Mouse (Mus musculus) intestine, postnatal 0 days (tissue): ENCODE data around the gene Ptk7. TPM values are rescaled to one million over a fixed set of nuclear protein-coding genes. Genes with fewer than 3 reads are reported as not detected.

ENCODE experiments used
- ATAC-seq: fragments of 200-750 bp; cut with Nextera tagmentation; 2 replicates; pipeline ENCODE4 v1.8.0; 2017; ENCODE audit warnings: mild to moderate bottlenecking, moderate TSS enrichment, moderate library complexity
- H3K27ac ChIP-seq: fragments of 300-500 bp; sonication (generic); 2 replicates; pipeline ENCODE4 v1.5.1; 2014; ENCODE audit warnings: mild to moderate bottlenecking, low read depth, low read length, moderate library complexity
- H3K27me3 ChIP-seq: fragments of 300-500 bp; sonication (generic); replicated peaks from 2 replicates; pipeline ENCODE4 v1.6.1; 2014; ENCODE audit warnings: low read length, mixed read lengths; ENCODE audit not compliant: control insufficient read depth, insufficient read depth
- H3K36me3 ChIP-seq: fragments of 300-500 bp; sonication (generic); 2 replicates; pipeline ENCODE4 v1.6.1; 2014; ENCODE audit warnings: mild to moderate bottlenecking, moderate library complexity; ENCODE audit not compliant: control insufficient read depth, insufficient read depth
- H3K4me1 ChIP-seq: fragments of 300-500 bp; sonication (generic); replicated peaks from 2 replicates; pipeline ENCODE4 v1.6.1; 2014; ENCODE audit warnings: antibody characterized with exemption, low read length, mixed read lengths; ENCODE audit not compliant: control insufficient read depth, insufficient read depth
- H3K4me2 ChIP-seq: fragments of 300-500 bp; sonication (generic); replicated peaks from 2 replicates; pipeline ENCODE4 v1.6.1; 2014; ENCODE audit warnings: low read depth, mild to moderate bottlenecking, moderate library complexity
- H3K4me3 ChIP-seq: fragments of 300-500 bp; sonication (generic); 2 replicates; pipeline ENCODE4 v1.5.1; 2014; ENCODE audit warnings: low read depth, low read length
- H3K9ac ChIP-seq: fragments of 300-500 bp; sonication (generic); 2 replicates; pipeline ENCODE4 v1.6.1; 2014; ENCODE audit warnings: mild to moderate bottlenecking, low read depth, low read length
- H3K9me3 ChIP-seq: fragments of 300-500 bp; sonication (generic); 2 replicates; pipeline ENCODE4 v1.6.1; 2016; ENCODE audit warnings: mixed run types; ENCODE audit not compliant: control insufficient read depth
- CTCF ChIP-seq: sonication (generic); IDR thresholded peaks from 2 replicates; pipeline ENCODE4 v1.5.1; 2016; ENCODE audit warnings: low read depth, mild to moderate bottlenecking, control low read depth, antibody characterized with exemption, moderate library complexity
- WGBS: fragments of 180-500 bp; shearing (Covaris S2); extraction: QIAGEN DNeasy Blood & Tissue Kit; methylation state at CpG from one replicate; pipeline ENCODE4 v1.1.7; 2014; 5-methylcytosine and 5-hydroxymethylcytosine counted together
- microRNA-seq: library from miRNA; unstranded; fragments of <30 nt; microRNA quantifications from one replicate; pipeline ENCODE4, GENCODE M21; 2016
- polyA plus RNA-seq: library from polyadenylated mRNA; unstranded; fragments of >200 nt; fragmentation: Nextera tagmentation; extraction: Ambion mirVana; gene quantifications from 2 replicates; pipeline ENCODE4 v1.2.1, GENCODE M21; 2015

Ptk7 gene
- polyA plus RNA-seq, 1 experiment from 2014 or later = 14.7 TPM

GRCm38 (mm10) chr17:46520385-46520979 lies 108.8 kb downstream of the Ptk7 start:
- no peak for TF ChIP-seq CTCF
- no peak for ATAC-seq
- Histone ChIP-seq H3K4me1 (no peaks in the 10 kb centered on the region), H3K9ac (0 out of 2 replicates have a peak overlapping the region, but pooled peaks have one; percentile 23), H3K4me2 (peak overlapping the region; percentile 40), H3K9me3 (no peaks in the 10 kb centered on the region), H3K27ac (no peak overlapping the region), H3K4me3 (no peak overlapping the region), H3K36me3 (no peaks in the 10 kb centered on the region), H3K27me3 (0 out of 2 replicates have a peak, but pooled peaks cover 6% of the 10 kb centered on the region)
- 39% methylated on average over 25 of the region's 25 CpGs for WGBS

GRCm38 (mm10) chr17:46519971-46520370 lies 109.3 kb downstream of the Ptk7 start:
- no peak for ATAC-seq
- H3K27ac ChIP-seq = no peak overlapping the region
- no peak overlapping the region; the same call in 1 of the 2 replicates for H3K4me2 ChIP-seq
- no peak for TF ChIP-seq CTCF
- H3K27me3 ChIP-seq = 0 out of 2 replicates have a peak, but pooled peaks cover 6% of the 10 kb centered on the region
- no peaks in the 10 kb centered on the region for H3K4me1 ChIP-seq
- H3K9me3 ChIP-seq = no peaks in the 10 kb centered on the region
- H3K9ac ChIP-seq = no peak overlapping the region
- H3K36me3 ChIP-seq = no peaks in the 10 kb centered on the region
- WGBS = 55% methylated on average over 10 of the region's 10 CpGs
- H3K4me3 ChIP-seq = no peak overlapping the region

Small RNA genes within 50 kb of the gene (microRNA-seq; reads per million reads assigned to microRNA genes)
- gene Mir6976 = not detected

Other genes starting within 250 kb of the Ptk7 start
- 2.2 and 3.8 TPM in 2 replicates for gene Zfp318, start 245.8 kb downstream of the Ptk7 start, polyA plus RNA-seq
- gene Crip3, start 200.6 kb downstream of the Ptk7 start, polyA plus RNA-seq = 0.12 TPM in 1 of 2 replicates, not detected in the other
- gene Slc22a7, start 191.0 kb downstream of the Ptk7 start, polyA plus RNA-seq = not detected in 2 replicates
- 0.09 and 0.16 TPM in 2 replicates for gene Ttbk1, start 141.8 kb downstream of the Ptk7 start, polyA plus RNA-seq
- 10.9 and 11.1 TPM in 2 replicates for gene Dnph1, start 132.8 kb downstream of the Ptk7 start, polyA plus RNA-seq
- 1.3 and 2.0 TPM in 2 replicates for gene Cul9, start 83.1 kb downstream of the Ptk7 start, polyA plus RNA-seq
- 5.1 and 5.2 TPM in 2 replicates for gene Srf, start 73.3 kb downstream of the Ptk7 start, polyA plus RNA-seq
- 102 and 107 TPM in 2 replicates for gene Klc4, start 16.5 kb upstream of the Ptk7 start, polyA plus RNA-seq
- gene Mrpl2, start 16.7 kb upstream of the Ptk7 start, polyA plus RNA-seq = 138 and 139 TPM in 2 replicates
- gene Cul7, start 20.8 kb upstream of the Ptk7 start, polyA plus RNA-seq = 18.0 and 19.2 TPM in 2 replicates
- gene Rrp36, start 44.8 kb upstream of the Ptk7 start, polyA plus RNA-seq = 49.0 and 55.6 TPM in 2 replicates
- 132 and 133 TPM in 2 replicates for gene Mea1, start 49.3 kb upstream of the Ptk7 start, polyA plus RNA-seq
- gene Klhdc3, start 51.4 kb upstream of the Ptk7 start, polyA plus RNA-seq = 94.2 and 99.3 TPM in 2 replicates
- 25.9 and 26.5 TPM in 2 replicates for gene Ppp2r5d, start 75.6 kb upstream of the Ptk7 start, polyA plus RNA-seq
- gene Pex6, start 82.0 kb upstream of the Ptk7 start, polyA plus RNA-seq = 10.4 and 11.5 TPM in 2 replicates
- 0.39 and 0.48 TPM in 2 replicates for gene Gnmt, start 99.7 kb upstream of the Ptk7 start, polyA plus RNA-seq
- gene Cnpy3, start 122.7 kb upstream of the Ptk7 start, polyA plus RNA-seq = 32.2 and 35.6 TPM in 2 replicates
- 0.24 and 0.33 TPM in 2 replicates for gene Ptcra, start 134.2 kb upstream of the Ptk7 start, polyA plus RNA-seq
- 123 and 124 TPM in 2 replicates for gene 2310039H08Rik, start 143.1 kb upstream of the Ptk7 start, polyA plus RNA-seq
- gene Rpl7l1, start 153.2 kb upstream of the Ptk7 start, polyA plus RNA-seq = 77.1 and 78.5 TPM in 2 replicates
- 2.2 and 2.6 TPM in 2 replicates for gene Bicral, start 229.0 kb upstream of the Ptk7 start, polyA plus RNA-seq